Mouse (Mus musculus) C3H10T1/2 (cell line): Measurements from ENCODE around the gene Mpig6b. TPM values are rescaled to one million over a fixed set of nuclear protein-coding genes. Genes with fewer than 3 reads are reported as not detected.

Source experiments
- polyA plus RNA-seq, 2 experiments: library from polyadenylated mRNA; unstranded; fragments of >200 nt; fragmentation: generic; extraction: Trizol; gene quantifications; one replicate each; pipeline ENCODE4 v1.2.1; 2012; ENCODE audit warnings: missing spikeins in 2 of 2

Gene Mpig6b
- polyA plus RNA-seq, 2 experiments, result 0.14 TPM; not detected in 1

Other genes starting within 250 kb of the Mpig6b start
- gene Stk19, start 229.2 kb downstream of the Mpig6b start, polyA plus RNA-seq, result 10 to 100 TPM; 38.4 to 44.5 TPM
- gene Dxo, start 229.2 kb downstream of the Mpig6b start, polyA plus RNA-seq, result 10 to 100 TPM; 47.7 to 51.0 TPM
- gene Skiv2l, start 216.0 kb downstream of the Mpig6b start, polyA plus RNA-seq, result 10 to 100 TPM; 19.7 to 48.2 TPM
- gene Nelfe, start 215.8 kb downstream of the Mpig6b start, polyA plus RNA-seq, result 100 to 1,000 TPM in 1 of 2 experiments, 10 to 100 TPM in 1; 65.1 to 134 TPM
- 1 to 10 TPM in 1 of 2 experiments, under 1 TPM in 1; 0.09 to 1.2 TPM for gene Cfb, start 203.7 kb downstream of the Mpig6b start, polyA plus RNA-seq
- 10 to 100 TPM in 1 of 2 experiments, 1 to 10 TPM in 1; 7.9 to 21.3 TPM for gene Zbtb12, start 186.7 kb downstream of the Mpig6b start, polyA plus RNA-seq
- gene Gm20547, start 184.1 kb downstream of the Mpig6b start, polyA plus RNA-seq, result not detected
- gene C2, start 167.9 kb downstream of the Mpig6b start, polyA plus RNA-seq, result under 1 TPM; 0.44 to 0.51 TPM
- 100 to 1,000 TPM; 206 to 224 TPM for gene Ehmt2, start 167.7 kb downstream of the Mpig6b start, polyA plus RNA-seq
- not detected for gene Slc44a4, start 151.7 kb downstream of the Mpig6b start, polyA plus RNA-seq
- gene Neu1, start 134.9 kb downstream of the Mpig6b start, polyA plus RNA-seq, result 10 to 100 TPM in 1 of 2 experiments, 1 to 10 TPM in 1; 6.2 to 20.0 TPM
- 10 to 100 TPM in 1 of 2 experiments, 1 to 10 TPM in 1; 5.1 to 34.0 TPM for gene Hspa1b, start 106.9 kb downstream of the Mpig6b start, polyA plus RNA-seq
- gene Gm20481, start 96.3 kb downstream of the Mpig6b start, polyA plus RNA-seq, result not detected
- under 1 TPM; 0.08 to 0.32 TPM for gene Hspa1a, start 94.0 kb downstream of the Mpig6b start, polyA plus RNA-seq
- gene Hspa1l, start 93.5 kb downstream of the Mpig6b start, polyA plus RNA-seq, result 1 to 10 TPM in 1 of 2 experiments, under 1 TPM in 1; 0.16 to 1.9 TPM
- gene Lsm2, start 84.3 kb downstream of the Mpig6b start, polyA plus RNA-seq, result 100 to 1,000 TPM in 1 of 2 experiments, 10 to 100 TPM in 1; 85.9 to 302 TPM
- gene Vars, start 65.2 kb downstream of the Mpig6b start, polyA plus RNA-seq, result 100 to 1,000 TPM; 118 to 278 TPM
- gene Vwa7, start 49.6 kb downstream of the Mpig6b start, polyA plus RNA-seq, result under 1 TPM; 0.02 to 0.09 TPM
- 1 to 10 TPM in 1 of 2 experiments, under 1 TPM in 1; 0.81 to 2.6 TPM for gene Sapcd1, start 38.2 kb downstream of the Mpig6b start, polyA plus RNA-seq
- gene Msh5, start 19.4 kb downstream of the Mpig6b start, polyA plus RNA-seq, result 1 to 10 TPM; 2.2 to 3.3 TPM
- gene Clic1, start 16.2 kb downstream of the Mpig6b start, polyA plus RNA-seq, result 100 to 1,000 TPM; 603 to 758 TPM
- gene Ddah2, start 7.1 kb downstream of the Mpig6b start, polyA plus RNA-seq, result 100 to 1,000 TPM in 1 of 2 experiments, 10 to 100 TPM in 1; 66.2 to 309 TPM
- 1 to 10 TPM in 1 of 2 experiments, under 1 TPM in 1; 0.11 to 1.9 TPM for gene Ly6g6c, start 796 bp downstream of the Mpig6b start, polyA plus RNA-seq
- not detected for gene Ly6g6e, start 10.7 kb upstream of the Mpig6b start, polyA plus RNA-seq
- gene Ly6g6d, start 11.9 kb upstream of the Mpig6b start, polyA plus RNA-seq, result not detected
- gene Ly6g6f, start 19.4 kb upstream of the Mpig6b start, polyA plus RNA-seq, result not detected
- gene Abhd16a, start 23.1 kb upstream of the Mpig6b start, polyA plus RNA-seq, result 100 to 1,000 TPM in 1 of 2 experiments, 10 to 100 TPM in 1; 38.3 to 112 TPM
- gene Ly6g5c, start 42.1 kb upstream of the Mpig6b start, polyA plus RNA-seq, result not detected
- gene Ly6g5b, start 49.2 kb upstream of the Mpig6b start, polyA plus RNA-seq, result under 1 TPM; 0.12 to 0.45 TPM
- gene Gpank1, start 55.3 kb upstream of the Mpig6b start, polyA plus RNA-seq, result 10 to 100 TPM; 21.2 to 31.6 TPM
- gene Csnk2b, start 55.9 kb upstream of the Mpig6b start, polyA plus RNA-seq, result 100 to 1,000 TPM; 326 to 608 TPM
- 10 to 100 TPM in 1 of 2 experiments, 1 to 10 TPM in 1; 6.0 to 17.0 TPM for gene D17H6S53E, start 60.2 kb upstream of the Mpig6b start, polyA plus RNA-seq
- under 1 TPM in 1 of 2 experiments, not detected in 1; 0.44 TPM for gene Apom, start 65.9 kb upstream of the Mpig6b start, polyA plus RNA-seq
- 100 to 1,000 TPM; 261 to 413 TPM for gene Bag6, start 69.0 kb upstream of the Mpig6b start, polyA plus RNA-seq
- 100 to 1,000 TPM; 216 to 365 TPM for gene Prrc2a, start 98.7 kb upstream of the Mpig6b start, polyA plus RNA-seq
- under 1 TPM in 1 of 2 experiments, not detected in 1; 0.47 TPM for gene Aif1, start 109.9 kb upstream of the Mpig6b start, polyA plus RNA-seq
- 10 to 100 TPM in 1 of 2 experiments, 1 to 10 TPM in 1; 1.9 to 10.8 TPM for gene Lst1, start 122.3 kb upstream of the Mpig6b start, polyA plus RNA-seq
- under 1 TPM; 0.05 to 0.06 TPM for gene Ltb, start 128.3 kb upstream of the Mpig6b start, polyA plus RNA-seq
- not detected for gene Tnf, start 135.8 kb upstream of the Mpig6b start, polyA plus RNA-seq
- under 1 TPM; 0.12 to 0.13 TPM for gene Lta, start 139.2 kb upstream of the Mpig6b start, polyA plus RNA-seq
- gene Gm16181, start 154.7 kb upstream of the Mpig6b start, polyA plus RNA-seq, result under 1 TPM in 1 of 2 experiments, not detected in 1; 0.20 TPM
- 1 to 10 TPM; 1.8 to 4.6 TPM for gene Atp6v1g2, start 167.5 kb upstream of the Mpig6b start, polyA plus RNA-seq
- gene Nfkbil1, start 169.6 kb upstream of the Mpig6b start, polyA plus RNA-seq, result 10 to 100 TPM; 26.9 to 35.6 TPM
- gene Ddx39b, start 175.6 kb upstream of the Mpig6b start, polyA plus RNA-seq, result 100 to 1,000 TPM; 295 to 318 TPM
- 10 to 100 TPM; 15.2 to 43.8 TPM for gene H2-D1, start 196.5 kb upstream of the Mpig6b start, polyA plus RNA-seq